Mouse (Mus musculus) MEL (cell line): ENCODE measurements around the gene Rab5a. TPM values are rescaled to one million over a fixed set of nuclear protein-coding genes. Genes with fewer than 3 reads are reported as not detected.

ENCODE experiments used
- DNase-seq: peaks from one replicate; pipeline ENCODE4 v3.0.0; 2011; ENCODE audit warnings: low read depth, low spot score
- H3K27ac ChIP-seq: 2 replicates; pipeline ENCODE4 v1.5.1; 2012; ENCODE audit warnings: low read depth, mild to moderate bottlenecking, control low read depth, low read length, moderate library complexity; ENCODE audit not compliant: control insufficient read depth
- H3K27me3 ChIP-seq, 2 experiments: fragments of 150-350 bp in 1 of 2; sonication (generic) in 1 of 2; 2 replicates each; pipeline ENCODE4 v1.6.1; 2012; ENCODE audit warnings: low read length in 2 of 2, mild to moderate bottlenecking in 2 of 2, improper control_type of control experiment in 1 of 2, moderate library complexity in 1 of 2; ENCODE audit not compliant: insufficient read depth in 2 of 2, control insufficient read depth in 1 of 2
- H3K36me3 ChIP-seq, 2 experiments: 2 replicates each; pipeline ENCODE4 v1.6.1; 2012 to 2014; ENCODE audit warnings: low read length in 2 of 2, improper control_type of control experiment in 1 of 2, inconsistent platforms in 1 of 2, mild to moderate bottlenecking in 1 of 2; ENCODE audit not compliant: insufficient read depth in 2 of 2, control insufficient read depth in 1 of 2
- H3K4me1 ChIP-seq, 2 experiments: fragments of 150-350 bp in 1 of 2; sonication (generic) in 1 of 2; 2 replicates each; pipeline ENCODE4 v1.6.1; 2012; ENCODE audit warnings: low read length in 2 of 2, improper control_type of control experiment in 1 of 2, mild to moderate bottlenecking in 1 of 2; ENCODE audit not compliant: insufficient read depth in 2 of 2, control insufficient read depth in 1 of 2
- H3K4me3 ChIP-seq, 2 experiments: fragments of 150-350 bp in 1 of 2; sonication (generic) in 1 of 2; 2 replicates each; pipeline ENCODE4 v1.5.1; 2012; ENCODE audit warnings: low read depth in 2 of 2, low read length in 2 of 2, mild to moderate bottlenecking in 2 of 2, moderate library complexity in 2 of 2, control low read depth in 1 of 2, improper control_type of control experiment in 1 of 2; ENCODE audit not compliant: control insufficient read depth in 1 of 2, insufficient read depth in 1 of 2
- H3K79me2 ChIP-seq: 2 replicates; pipeline ENCODE4 v1.6.1; 2012; ENCODE audit warnings: mild to moderate bottlenecking, low read length, moderate library complexity; ENCODE audit not compliant: control insufficient read depth, poor library complexity, insufficient read depth
- H3K9ac ChIP-seq: 2 replicates; pipeline ENCODE4 v1.6.1; 2012; ENCODE audit warnings: low read depth, mild to moderate bottlenecking, control low read depth, low read length, moderate library complexity; ENCODE audit not compliant: control insufficient read depth, poor library complexity, severe bottlenecking
- H3K9me3 ChIP-seq: fragments of 150-350 bp; sonication (generic); replicated peaks from 2 replicates; pipeline ENCODE4 v1.6.1; 2012; ENCODE audit warnings: mild to moderate bottlenecking, low read length, improper control_type of control experiment, moderate library complexity; ENCODE audit not compliant: insufficient read depth
- BHLHE40 ChIP-seq: IDR thresholded peaks from 2 replicates; pipeline ENCODE4 v1.6.1; 2012; ENCODE audit warnings: low read depth, mild to moderate bottlenecking, inconsistent platforms, low read length, improper control_type of control experiment, borderline replicate concordance
- CHD2 ChIP-seq: IDR thresholded peaks from 2 replicates; pipeline ENCODE4 v1.6.1; 2011; ENCODE audit warnings: low read length, improper control_type of control experiment
- EP300 ChIP-seq, 2 experiments: IDR thresholded peaks; 2 replicates each; pipeline ENCODE4 v1.6.1; 2011; ENCODE audit warnings: improper control_type of control experiment in 2 of 2, low read length in 2 of 2, low read depth in 1 of 2, mild to moderate bottlenecking in 1 of 2
- GABPA ChIP-seq: IDR thresholded peaks from 2 replicates; pipeline ENCODE4 v1.6.1; 2012; ENCODE audit warnings: low read depth, mild to moderate bottlenecking, inconsistent platforms, low read length, improper control_type of control experiment, moderate library complexity
- HCFC1 ChIP-seq: IDR thresholded peaks from 2 replicates; pipeline ENCODE4 v1.6.1; 2012; ENCODE audit warnings: low read depth, mild to moderate bottlenecking, inconsistent platforms, low read length, improper control_type of control experiment, moderate library complexity
- KAT2A ChIP-seq: conservative IDR thresholded peaks from 2 replicates; pipeline ENCODE4 v1.6.1; 2012; ENCODE audit warnings: low read depth, low read length, improper control_type of control experiment, inconsistent platforms
- MXI1 ChIP-seq: IDR thresholded peaks from 2 replicates; pipeline ENCODE4 v1.6.1; 2011; ENCODE audit warnings: mild to moderate bottlenecking, low read depth, low read length, improper control_type of control experiment
- NELFE ChIP-seq: IDR thresholded peaks from 2 replicates; pipeline ENCODE4 v1.6.1; 2011; ENCODE audit warnings: low read depth, low read length, improper control_type of control experiment
- NRF1 ChIP-seq: IDR thresholded peaks from 2 replicates; pipeline ENCODE4 v1.6.1; 2014; ENCODE audit warnings: low read depth, mild to moderate bottlenecking, inconsistent platforms, low read length, improper control_type of control experiment, moderate library complexity; ENCODE audit not compliant: poor library complexity, insufficient read depth, severe bottlenecking
- POLR2AphosphoS5 ChIP-seq: IDR thresholded peaks from 2 replicates; pipeline ENCODE4 v1.6.1; 2012; ENCODE audit warnings: low read depth, borderline replicate concordance, mild to moderate bottlenecking, inconsistent platforms, low read length, moderate library complexity, mixed read lengths
- TBP ChIP-seq: IDR thresholded peaks from 2 replicates; pipeline ENCODE4 v1.8.0; 2011; ENCODE audit warnings: low read depth, low read length, improper control_type of control experiment
- ZC3H11A ChIP-seq: IDR thresholded peaks from 2 replicates; pipeline ENCODE4 v1.6.1; 2012; ENCODE audit warnings: low read depth, mild to moderate bottlenecking, inconsistent platforms, low read length, improper control_type of control experiment
- ZKSCAN1 ChIP-seq: IDR thresholded peaks from 2 replicates; pipeline ENCODE4 v1.6.1; 2012; ENCODE audit warnings: low read depth, mild to moderate bottlenecking, inconsistent platforms, low read length, improper control_type of control experiment, moderate library complexity
- polyA plus RNA-seq, 2 experiments: library from polyadenylated mRNA; stranded (reverse) in 1 of 2; unstranded in 1 of 2; fragments of >175 nt in 1 of 2; fragments of >200 nt in 1 of 2; gene quantifications; 2 replicates each; pipeline versions ENCODE4 v1.2.1 to v1.2.4; 2012; ENCODE audit warnings: low replicate concordance in 2 of 2, low read depth in 1 of 2; ENCODE audit not compliant: insufficient read length in 2 of 2, insufficient read depth in 1 of 2, missing spikeins in 1 of 2
- total RNA-seq: library from RNA; depleted of rRNA; stranded (reverse); fragments of 300-350 nt; gene quantifications from 2 replicates; pipeline ENCODE4 v1.2.3, GENCODE M21; 2012

Rab5a gene
- total and polyA plus RNA-seq, 3 experiments, result 22.7 to 23.7 TPM; not detected in 1

- TF ChIP-seq ZKSCAN1 (no peak), HCFC1 (no peak), NELFE (no peak)
These were observed 772 bp upstream of the Rab5a start (continued) for GRCm38 (mm10) chr17:53478066-53478857.

- Histone ChIP-seq H3K4me1 (peaks cover 6 to 12% of the 10 kb centered on the region in 2 experiments; a peak in 3 of 4 replicates), H3K36me3 (peaks cover 6 to 19% of the 10 kb centered on the region in 2 experiments), H3K79me2 (peaks cover 33% of the 10 kb centered on the region), H3K4me3 (peak overlapping the region; percentile 92 to 99), H3K9me3 (no peaks in the 10 kb centered on the region), H3K27me3 (no peaks in the 10 kb centered on the region), H3K9ac (peak overlapping the region; percentile 96), H3K27ac (peak overlapping the region; percentile 89)
- TF ChIP-seq ZC3H11A, result no peak
- peak; percentile 72 for DNase-seq
These were observed 589 bp downstream of the Rab5a start for GRCm38 (mm10) chr17:53479604-53480041.

- Histone ChIP-seq H3K79me2 (peaks cover 33% of the 10 kb centered on the region), H3K9me3 (no peaks in the 10 kb centered on the region), H3K4me1 (peaks cover 6 to 12% of the 10 kb centered on the region in 2 experiments; a peak in 3 of 4 replicates), H3K36me3 (peaks cover 10 to 19% of the 10 kb centered on the region in 2 experiments), H3K27me3 (no peaks in the 10 kb centered on the region), H3K9ac (peak overlapping the region; percentile 96), H3K27ac (no peak overlapping the region), H3K4me3 (peak overlapping the region; percentile 92 to 99)
- TF ChIP-seq TBP (no peak), CHD2 (no peak), NRF1 (no peak), BHLHE40 (no peak), KAT2A (no peak), POLR2AphosphoS5 (no peak), EP300 (IDR thresholded peaks at IDR 0.05; ENCODE audit: low read depth in 1 of 2, low read length in 2 of 2) (no peak), GABPA (no peak), MXI1 (0 out of 2 replicates have a peak, but pooled peaks have one; percentile 11)
- peak; percentile 16 for DNase-seq
These were observed 1.4 kb downstream of the Rab5a start for GRCm38 (mm10) chr17:53480433-53480832.
